Mouse (Mus musculus) liver, adult 2 months (tissue): Measurements from ENCODE around the gene Vps72.

Experiments used
- CTCF ChIP-seq: fragments of 200-500 bp; IDR thresholded peaks from 2 replicates; pipeline ENCODE4 v1.5.1; 2011; ENCODE audit warnings: low read depth, low read length, control low read depth
- POLR2A ChIP-seq: fragments of 200-500 bp; IDR thresholded peaks from 2 replicates; pipeline ENCODE4 v1.6.1; 2011; ENCODE audit warnings: low read length, control low read depth; ENCODE audit not compliant: insufficient read depth; ENCODE audit errors: extremely low read depth

- TF ChIP-seq CTCF, result no peak
- no peak for TF ChIP-seq POLR2A
Measured at GRCm38 (mm10) chr3:95063741-95064140, 47.1 kb upstream of the Vps72 start.
